Mouse (Mus musculus) neural tube, embryonic 11.5 days (tissue): ENCODE measurements around the gene Ptcd2. TPM values are rescaled to one million over a fixed set of nuclear protein-coding genes. Genes with fewer than 3 reads are reported as not detected.
"Not testable (repeated sequence)": the region's sequence is repeated elsewhere in the genome, so short reads cannot be mapped to it uniquely, and the experiment has no call there.

Source experiments
- ATAC-seq: fragments of 200-750 bp; cut with Nextera tagmentation; 2 replicates; pipeline ENCODE4 v1.8.0; 2017; ENCODE audit warnings: moderate number of reproducible peaks, mild to moderate bottlenecking, moderate TSS enrichment, moderate library complexity; ENCODE audit not compliant: insufficient read depth, low FRiP score, low TSS enrichment
- DNase-seq: peaks from one replicate; pipeline ENCODE4 v3.0.0-alpha.2; 2015; ENCODE audit warnings: low spot score
- H3K27ac ChIP-seq: fragments of 300-500 bp; sonication (generic); 2 replicates; pipeline ENCODE4 v1.5.1; 2014; ENCODE audit warnings: low read depth, mild to moderate bottlenecking, low read length
- H3K27me3 ChIP-seq: fragments of 300-500 bp; sonication (generic); 2 replicates; pipeline ENCODE4 v1.6.1; 2014; ENCODE audit warnings: mild to moderate bottlenecking, low read length, mixed read lengths; ENCODE audit not compliant: control insufficient read depth, insufficient read depth
- H3K36me3 ChIP-seq: fragments of 300-500 bp; sonication (generic); 2 replicates; pipeline ENCODE4 v1.6.1; 2014; ENCODE audit warnings: mild to moderate bottlenecking, low read length, moderate library complexity, mixed read lengths; ENCODE audit not compliant: control insufficient read depth, insufficient read depth
- H3K4me1 ChIP-seq: fragments of 300-500 bp; sonication (generic); 2 replicates; pipeline ENCODE4 v1.6.1; 2014; ENCODE audit warnings: low read length, mixed read lengths; ENCODE audit not compliant: control insufficient read depth, insufficient read depth
- H3K4me2 ChIP-seq: fragments of 300-500 bp; sonication (generic); 2 replicates; pipeline ENCODE4 v1.6.1; 2014; ENCODE audit warnings: low read depth, mild to moderate bottlenecking, moderate library complexity
- H3K4me3 ChIP-seq: fragments of 300-500 bp; sonication (generic); 2 replicates; pipeline ENCODE4 v1.5.1; 2014; ENCODE audit warnings: low read depth, low read length
- H3K9ac ChIP-seq: fragments of 300-500 bp; sonication (generic); 2 replicates; pipeline ENCODE4 v1.6.1; 2014; ENCODE audit warnings: mild to moderate bottlenecking, low read length
- H3K9me3 ChIP-seq: fragments of 300-500 bp; sonication (generic); 2 replicates; pipeline ENCODE4 v1.6.1; 2016; ENCODE audit warnings: low read length; ENCODE audit not compliant: control insufficient read depth
- WGBS: fragments of 180-500 bp; shearing (Covaris S2); extraction: QIAGEN DNeasy Blood & Tissue Kit; methylation state at CpG from one replicate; pipeline ENCODE4 v1.1.7; 2014; 5-methylcytosine and 5-hydroxymethylcytosine counted together
- polyA plus RNA-seq: library from polyadenylated mRNA; unstranded; fragments of >200 nt; fragmentation: Nextera tagmentation; extraction: Ambion mirVana; gene quantifications from 2 replicates; pipeline ENCODE4 v1.2.1, GENCODE M21; 2014

Ptcd2 gene
- polyA plus RNA-seq, 1 experiment from 2014 or later: 54.7 TPM

- WGBS: 73% methylated on average over 8 of the region's 8 CpGs
- Histone ChIP-seq H3K27me3 (no peaks in the 10 kb centered on the region), H3K36me3 (no peaks in the 10 kb centered on the region; the same call in 1 of the 2 replicates), H3K9me3 (no peaks in the 10 kb centered on the region), H3K27ac (no peak overlapping the region), H3K9ac (no peak overlapping the region), H3K4me2 (no peak overlapping the region), H3K4me1 (no peaks in the 10 kb centered on the region), H3K4me3 (no peak overlapping the region)
- no peak for ATAC-seq
- DNase-seq: no peak
Measured at GRCm38 (mm10) chr13:99351186-99351585, 6.7 kb upstream of the Ptcd2 start.

- Histone ChIP-seq H3K9ac (no peak overlapping the region), H3K4me3 (no peak overlapping the region), H3K27me3 (no peaks in the 10 kb centered on the region), H3K36me3 (no peaks in the 10 kb centered on the region; the same call in 1 of the 2 replicates), H3K9me3 (no peaks in the 10 kb centered on the region), H3K4me2 (no peak overlapping the region), H3K4me1 (no peaks in the 10 kb centered on the region), H3K27ac (no peak overlapping the region)
- ATAC-seq (no peak), DNase-seq (no peak)
- WGBS: 92% methylated on average over 6 of the region's 6 CpGs
Measured at GRCm38 (mm10) chr13:99350009-99350408, 5.5 kb upstream of the Ptcd2 start.

- H3K36me3 ChIP-seq: peaks cover 10% of the 10 kb centered on the region
- peak overlapping the region; percentile 59 for H3K4me3 ChIP-seq
- H3K27ac ChIP-seq: peak overlapping the region; percentile 62
- H3K9me3 ChIP-seq: no peaks in the 10 kb centered on the region
- ATAC-seq: peak; percentile 82
- 3% methylated on average over 30 of the region's 30 CpGs for WGBS
- peaks cover 5% of the 10 kb centered on the region; the same call in 1 of the 2 replicates for H3K4me1 ChIP-seq
- H3K9ac ChIP-seq: peak overlapping the region; percentile 79
- no peaks in the 10 kb centered on the region for H3K27me3 ChIP-seq
- no peak for DNase-seq
- peak overlapping the region; percentile 46 for H3K4me2 ChIP-seq
Measured at GRCm38 (mm10) chr13:99343876-99344598, 468 bp downstream of the Ptcd2 start.

GRCm38 (mm10) chr13:99341504-99341903, 3.0 kb downstream of the Ptcd2 start:
- Histone ChIP-seq H3K4me3 (no peak overlapping the region), H3K36me3 (peaks cover 12% of the 10 kb centered on the region), H3K4me2 (no peak overlapping the region), H3K27me3 (no peaks in the 10 kb centered on the region), H3K9me3 (no peaks in the 10 kb centered on the region), H3K4me1 (peaks cover 5% of the 10 kb centered on the region; the same call in 1 of the 2 replicates), H3K27ac (no peak overlapping the region), H3K9ac (no peak overlapping the region)
- WGBS: 96% methylated on average over 6 of the region's 6 CpGs
- DNase-seq (no peak), ATAC-seq (no peak)

- Histone ChIP-seq H3K9ac (no peak overlapping the region), H3K4me3 (no peak overlapping the region), H3K9me3 (no peaks in the 10 kb centered on the region), H3K27ac (no peak overlapping the region), H3K36me3 (peaks cover 18% of the 10 kb centered on the region), H3K4me1 (no peaks in the 10 kb centered on the region), H3K4me2 (no peak overlapping the region), H3K27me3 (no peaks in the 10 kb centered on the region)
- DNase-seq (no peak), ATAC-seq (no peak)
- 91% methylated on average over 6 of the region's 6 CpGs for WGBS
Measured at GRCm38 (mm10) chr13:99337510-99337909, 7.0 kb downstream of the Ptcd2 start.

- no peaks in the 10 kb centered on the region for H3K9me3 ChIP-seq
- peaks cover 13% of the 10 kb centered on the region for H3K36me3 ChIP-seq
- no peaks in the 10 kb centered on the region for H3K27me3 ChIP-seq
- no peak overlapping the region for H3K4me2 ChIP-seq
- 78% methylated on average over 4 of the region's 4 CpGs for WGBS
- H3K9ac ChIP-seq: no peak overlapping the region
- H3K4me1 ChIP-seq: no peaks in the 10 kb centered on the region
- DNase-seq (no peak), ATAC-seq (no peak)
- H3K4me3 ChIP-seq: no peak overlapping the region
- H3K27ac ChIP-seq: no peak overlapping the region
Measured at GRCm38 (mm10) chr13:99331255-99331654, 13.2 kb downstream of the Ptcd2 start.

- not testable (repeated sequence) for H3K4me2 ChIP-seq, H3K9me3 ChIP-seq, H3K4me3 ChIP-seq, H3K27me3 ChIP-seq, H3K9ac ChIP-seq, ATAC-seq, H3K27ac ChIP-seq, DNase-seq, H3K4me1 ChIP-seq
- WGBS: 91% methylated on average over 8 of the region's 8 CpGs
- H3K36me3 ChIP-seq: peaks cover 14% of the 10 kb centered on the region; the same call in 1 of the 2 replicates
Measured at GRCm38 (mm10) chr13:99324337-99324685, 20.2 kb downstream of the Ptcd2 start.

GRCm38 (mm10) chr13:99323632-99324336, 20.7 kb downstream of the Ptcd2 start:
- H3K36me3 ChIP-seq: peaks cover 14% of the 10 kb centered on the region; the same call in 1 of the 2 replicates
- no peak overlapping the region for H3K9ac ChIP-seq
- no peaks in the 10 kb centered on the region for H3K27me3 ChIP-seq
- DNase-seq: no peak
- no peak overlapping the region for H3K27ac ChIP-seq
- no peaks in the 10 kb centered on the region for H3K9me3 ChIP-seq
- ATAC-seq: no peak
- H3K4me2 ChIP-seq: no peak overlapping the region
- WGBS: 85% methylated on average over 7 of the region's 7 CpGs
- no peak overlapping the region for H3K4me3 ChIP-seq
- H3K4me1 ChIP-seq: no peaks in the 10 kb centered on the region

GRCm38 (mm10) chr13:99322915-99323314, 21.6 kb downstream of the Ptcd2 start:
- not testable (repeated sequence) for ATAC-seq, H3K4me1 ChIP-seq, DNase-seq, H3K9me3 ChIP-seq, H3K4me3 ChIP-seq, H3K27me3 ChIP-seq, H3K4me2 ChIP-seq, H3K9ac ChIP-seq, H3K27ac ChIP-seq
- H3K36me3 ChIP-seq: peaks cover 14% of the 10 kb centered on the region; the same call in 1 of the 2 replicates
- WGBS: 92% methylated on average over 11 of the region's 13 CpGs
